Mouse (Mus musculus) left cerebral cortex, adult 11 months (tissue): ENCODE measurements around the gene Zc3h12c.

Source experiments
- DNase-seq: peaks from one replicate; pipeline ENCODE4 v3.0.0; 2022; ENCODE audit warnings: low spot score

Zc3h12c gene

GRCm38 (mm10) chr9:52165706-52166090 is 2.7 kb downstream of the Zc3h12c start:
- no peak for DNase-seq

GRCm38 (mm10) chr9:52165076-52165705 is 3.2 kb downstream of the Zc3h12c start:
- DNase-seq = no peak

- DNase-seq = no peak
These were observed 7.9 kb downstream of the Zc3h12c start for GRCm38 (mm10) chr9:52160512-52160911.

DNA sequence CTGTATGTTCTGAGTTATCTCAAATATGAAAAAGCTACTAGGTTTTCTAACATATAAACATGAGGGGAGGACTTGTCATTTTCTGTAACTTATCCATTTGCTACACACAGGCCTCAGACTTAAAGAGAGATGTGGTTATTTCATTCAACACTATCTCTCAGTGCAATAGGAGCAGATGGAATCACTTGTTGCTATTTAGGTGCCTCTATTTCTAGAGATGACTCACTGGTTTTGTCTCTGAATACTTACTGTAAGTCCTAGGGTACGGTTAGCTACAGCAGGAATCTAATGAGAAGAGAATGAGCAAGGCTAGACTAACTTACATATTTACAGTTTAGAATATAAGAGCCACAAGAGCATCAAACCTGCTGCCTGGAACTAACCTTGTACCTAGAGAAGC is 9.8 kb downstream of the Zc3h12c start:
- DNase-seq = peak; percentile 24

DNA sequence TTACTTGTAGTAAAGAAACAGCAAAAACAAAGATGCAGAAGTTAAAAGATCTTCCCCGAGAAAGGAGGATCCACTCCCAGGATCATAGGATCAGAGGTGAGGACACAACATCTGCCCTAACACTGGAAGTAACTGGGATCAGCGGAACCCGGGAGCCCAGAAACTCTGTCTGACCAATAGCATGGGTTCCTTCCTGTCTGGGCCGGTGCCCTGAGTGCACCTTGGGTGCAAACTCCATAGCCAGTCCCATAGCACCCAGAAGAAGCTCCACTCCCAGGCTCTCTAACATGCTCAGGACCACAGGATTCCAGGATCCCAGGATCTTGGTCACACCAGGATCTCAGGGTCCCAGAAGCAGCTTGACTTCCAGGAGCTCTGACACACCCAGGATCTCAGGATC is 13.0 kb downstream of the Zc3h12c start:
- no peak for DNase-seq

GRCm38 (mm10) chr9:52154253-52154652 is 14.1 kb downstream of the Zc3h12c start:
- no peak for DNase-seq

DNA sequence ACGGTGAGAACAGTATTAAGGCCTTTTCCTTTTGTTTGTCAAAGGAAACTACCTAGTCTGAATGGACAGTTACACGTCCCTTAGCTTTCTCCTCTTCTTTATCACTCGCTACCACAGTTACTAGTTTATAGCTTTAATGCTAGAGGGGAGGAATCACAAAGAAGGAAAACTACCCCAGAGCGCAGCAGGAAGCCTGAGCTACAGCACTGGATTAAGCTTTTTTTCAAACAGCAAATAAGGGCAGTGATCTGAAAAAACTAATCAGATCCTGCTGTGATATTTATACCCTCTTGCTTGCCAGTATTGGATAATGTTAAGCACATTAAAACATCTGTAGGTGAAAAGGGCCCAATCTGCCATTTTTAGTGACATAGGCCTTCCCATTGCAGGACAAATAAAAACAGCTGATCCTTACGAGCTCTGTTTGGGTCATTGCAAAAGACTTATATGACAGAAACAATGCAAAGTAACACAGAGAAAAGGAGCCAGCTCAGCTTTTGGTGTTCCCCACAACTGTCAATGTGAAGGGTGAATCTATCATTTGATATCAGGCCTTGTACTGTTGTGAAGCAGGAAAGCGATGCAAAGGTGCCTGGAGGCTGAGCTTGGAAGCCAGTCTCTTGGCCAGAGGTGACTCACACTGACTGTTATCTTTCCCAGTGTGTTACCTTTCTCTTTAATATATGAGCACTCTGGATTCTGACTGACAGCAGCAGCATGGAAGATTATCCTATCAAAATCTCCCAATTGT is 16.1 kb downstream of the Zc3h12c start:
- no peak for DNase-seq

DNA sequence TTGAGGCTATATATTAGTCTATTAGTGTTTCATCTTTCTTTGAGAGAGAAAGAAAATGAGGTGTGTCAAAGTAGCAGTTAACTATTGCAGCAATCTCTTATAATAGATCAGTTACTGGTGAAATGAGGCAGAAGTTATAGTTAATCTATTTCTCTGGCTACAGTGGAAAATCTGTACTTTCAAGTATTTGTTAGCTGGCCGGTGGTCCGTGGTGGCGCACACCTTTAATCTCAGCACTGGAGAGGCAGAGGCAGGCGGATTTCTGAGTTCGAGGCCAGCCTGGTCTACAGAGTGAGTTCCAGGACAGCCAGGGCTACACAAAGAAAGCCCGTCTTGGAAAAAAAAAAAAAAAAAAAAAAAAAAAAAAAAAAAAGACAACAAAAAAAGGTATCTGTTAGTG is 18.6 kb downstream of the Zc3h12c start:
- no peak for DNase-seq

GRCm38 (mm10) chr9:52149286-52149685 is 19.1 kb downstream of the Zc3h12c start:
- DNase-seq = no peak

DNA sequence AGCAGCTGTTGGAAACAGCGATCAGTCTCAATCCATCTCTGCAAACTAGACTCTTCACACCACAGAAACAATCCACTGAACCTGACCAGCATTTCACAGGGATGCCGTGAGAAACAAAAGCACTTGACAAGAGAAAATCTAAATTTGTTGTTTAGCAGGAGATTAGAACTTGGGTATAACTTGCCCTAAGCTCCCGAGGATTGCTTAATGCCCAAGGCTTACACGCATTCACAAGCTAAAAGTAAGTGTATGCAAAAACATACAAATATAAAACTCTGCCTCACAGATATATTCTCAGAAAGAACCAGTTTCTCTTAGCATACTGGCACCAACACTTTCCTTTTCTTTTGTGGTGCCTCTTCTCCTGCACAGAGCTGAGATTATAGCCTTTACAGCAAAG is 19.5 kb downstream of the Zc3h12c start:
- no peak for DNase-seq

DNA sequence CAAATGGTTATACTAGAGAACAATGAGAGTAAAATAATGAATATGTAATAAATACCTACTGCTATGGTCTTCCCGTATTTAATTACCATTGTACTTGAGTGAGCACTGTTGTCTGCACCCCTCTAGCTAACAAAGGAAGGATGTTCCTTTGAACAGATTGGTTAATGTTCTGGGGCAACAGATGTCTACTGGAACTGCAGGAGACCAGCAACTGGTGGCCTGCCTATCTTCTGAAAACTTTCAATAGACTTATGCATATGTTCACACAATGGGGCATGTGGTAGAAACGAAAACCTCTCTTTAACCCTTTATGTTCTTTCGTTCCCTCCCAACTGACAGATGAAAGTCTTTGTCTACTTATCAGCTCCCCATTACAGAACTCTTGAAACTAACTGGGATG is 20.1 kb downstream of the Zc3h12c start:
- no peak for DNase-seq

- DNase-seq = no peak
These were observed 22.1 kb downstream of the Zc3h12c start for GRCm38 (mm10) chr9:52146241-52146640.

DNA sequence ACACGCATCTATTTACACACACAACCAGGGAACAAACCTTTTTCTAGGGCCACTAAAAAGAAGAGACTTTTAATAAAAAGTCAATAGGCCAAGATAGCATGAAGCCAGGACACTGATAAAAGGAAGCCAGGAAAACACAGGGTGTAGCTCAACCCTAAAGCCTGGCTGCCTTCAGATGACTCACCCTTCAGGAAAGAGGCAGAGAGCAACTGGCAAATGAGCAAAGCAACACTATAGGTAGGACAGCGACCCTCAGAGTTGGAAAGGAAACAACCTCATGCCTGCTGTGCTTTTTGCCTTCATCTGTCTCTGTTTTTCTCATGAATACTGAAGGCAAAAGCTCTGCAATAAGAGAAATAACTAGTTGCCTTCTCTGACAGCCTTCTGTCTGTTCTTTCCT is 35.6 kb downstream of the Zc3h12c start:
- no peak for DNase-seq

GRCm38 (mm10) chr9:52130348-52130747 is 38.0 kb downstream of the Zc3h12c start:
- no peak for DNase-seq

- DNase-seq = no peak
These were observed 43.1 kb downstream of the Zc3h12c start for GRCm38 (mm10) chr9:52125225-52125624.

- no peak for DNase-seq
These were observed 49.2 kb downstream of the Zc3h12c start for GRCm38 (mm10) chr9:52119212-52119611.

GRCm38 (mm10) chr9:52113091-52113490 is 55.3 kb downstream of the Zc3h12c start:
- DNase-seq = no peak

- no peak for DNase-seq
These were observed 57.6 kb downstream of the Zc3h12c start for GRCm38 (mm10) chr9:52110738-52111137.

DNA sequence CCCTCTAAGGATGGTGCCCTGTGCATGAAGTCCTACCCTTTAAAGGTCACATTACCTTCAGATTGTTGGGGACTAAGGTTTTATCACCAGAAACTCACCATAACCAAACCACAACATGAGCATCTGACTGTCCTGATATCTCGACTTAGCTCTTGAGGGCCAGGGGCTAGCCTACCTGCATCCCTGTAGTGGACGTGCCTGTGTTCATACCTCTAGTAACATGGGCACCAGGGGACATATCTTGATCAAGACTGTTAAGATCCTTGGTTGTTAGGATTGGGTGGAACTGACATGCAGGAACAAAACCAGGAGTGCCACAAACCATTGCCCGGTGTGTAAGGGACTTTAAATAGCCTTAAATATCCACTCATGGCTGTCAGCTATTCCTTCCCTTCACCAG is 61.2 kb downstream of the Zc3h12c start:
- DNase-seq = no peak

GRCm38 (mm10) chr9:52105423-52105822 is 62.9 kb downstream of the Zc3h12c start:
- no peak for DNase-seq

GRCm38 (mm10) chr9:52104225-52104615 is 64.2 kb downstream of the Zc3h12c start:
- no peak for DNase-seq

DNA sequence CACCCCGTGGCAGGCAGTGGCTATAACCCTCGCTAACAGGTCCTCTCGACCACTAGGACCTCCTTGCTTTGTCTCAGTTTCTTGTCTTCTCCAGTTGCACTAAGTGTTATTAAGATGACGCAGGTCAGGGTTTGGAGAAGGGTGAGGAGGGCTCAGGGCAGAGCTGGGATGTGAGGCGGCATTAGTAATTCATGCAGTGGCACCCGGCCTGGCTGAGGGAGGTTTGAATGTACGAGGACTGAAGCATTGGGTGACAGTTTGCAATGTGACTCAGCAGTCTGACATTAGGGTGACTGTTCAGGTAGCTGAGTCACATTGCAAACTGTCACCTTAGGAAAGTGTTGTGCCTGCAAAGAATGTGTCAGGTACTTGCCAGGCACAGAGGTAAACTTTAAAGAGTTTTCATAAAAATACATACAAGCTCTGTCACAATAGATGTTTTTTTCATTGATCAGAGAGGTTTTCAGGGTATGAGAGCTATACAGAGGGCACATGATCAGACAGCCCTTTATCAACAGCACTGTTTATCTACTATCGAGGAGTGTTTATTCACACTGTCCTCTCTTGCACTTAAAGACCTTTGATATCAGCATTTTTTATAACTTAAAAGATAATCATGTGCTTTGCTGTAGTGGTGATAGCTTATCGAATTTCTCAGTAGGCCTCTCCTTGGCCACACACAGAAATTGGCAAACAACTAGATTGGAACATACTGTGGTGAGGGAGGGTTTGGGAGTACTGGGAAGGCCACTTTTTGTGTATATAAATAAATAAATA is 64.7 kb downstream of the Zc3h12c start:
- DNase-seq = no peak
